Mouse (Mus musculus) Patski (cell line): ENCODE results near the gene Adamts16. TPM values are rescaled to one million over a fixed set of nuclear protein-coding genes. Genes with fewer than 3 reads are reported as not detected.

Experiments
- ATAC-seq: fragments of 100-300 bp; one replicate; pipeline ENCODE4 v1.8.0; 2021
- CTCF ChIA-PET: fragments of 350-600 bp; sonication (Branson Sonifier 250); formaldehyde crosslinking; loops from one replicate; lab custom pipeline; 2022; ENCODE audit warnings: inconsistent platforms; lab: Charles Lee
- POLR2A ChIA-PET: fragments of 350-600 bp; sonication (Branson Sonifier 250); formaldehyde crosslinking; loops from one replicate; lab custom pipeline; 2022; ENCODE audit warnings: antibody characterized with exemption, inconsistent platforms; lab: Charles Lee
- DNase-seq: peaks from one replicate; pipeline ENCODE4 v3.0.0-alpha.2; 2011; ENCODE audit warnings: low read depth, low spot score
- H3K27me3 ChIP-seq: fragments of 371-371 bp; one replicate; pipeline ENCODE4 v1.5.1; 2021
- CTCF ChIP-seq: fragments of 100-300 bp; IDR thresholded peaks from one replicate; pipeline ENCODE4 v1.5.1; 2021
- in situ Hi-C: fragments of 300-500 bp; cut with MboI; formaldehyde crosslinking; loops from 3 replicates; pipeline ENCODE4 v1.11.1; 2018; ENCODE audit warnings: low pct_unique_long_range_greater_than_20kb, mixed read lengths
- polyA plus RNA-seq: library from polyadenylated mRNA; unstranded; gene quantifications from one replicate; pipeline ENCODE4 v1.2.3, GENCODE M21; 2021

Adamts16 gene
- polyA plus RNA-seq, 1 experiment from 2014 or later, result 0.05 TPM

DNA sequence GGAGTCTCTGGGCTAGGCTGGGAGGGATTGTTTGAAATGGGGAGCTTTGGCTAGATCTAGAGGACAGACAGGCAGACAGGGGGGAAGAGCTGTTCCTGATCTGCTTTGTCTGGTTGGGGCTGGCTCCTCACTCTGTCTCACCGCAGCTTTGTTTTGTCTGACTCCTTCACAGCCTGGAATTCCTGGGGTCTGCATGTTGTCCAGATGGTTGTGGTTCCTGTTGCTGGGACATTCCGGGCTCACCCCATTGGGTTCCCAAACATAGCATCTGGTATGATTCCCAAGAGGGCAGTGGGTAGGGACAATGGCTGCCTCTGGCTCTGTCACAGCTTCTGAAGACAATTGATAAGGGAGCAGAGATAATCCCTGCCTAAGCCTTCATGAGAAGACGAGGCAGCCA, 117.0 kb downstream of the Adamts16 start:
- DNase-seq (no peak), ATAC-seq (peak; percentile 44)
- H3K27me3 ChIP-seq, result no peaks in the 10 kb centered on the region
- ChIA-PET POLR2A (no interaction called here), CTCF (interaction anchor here (1.3 to 2.0 kb wide), 2 partner anchors 15 to 35 kb away, joined by 3 to 4 read pairs; no protein-coding TSS in a partner anchor)
- in situ Hi-C loops, result no loop called here
- no peak for TF ChIP-seq CTCF

DNA sequence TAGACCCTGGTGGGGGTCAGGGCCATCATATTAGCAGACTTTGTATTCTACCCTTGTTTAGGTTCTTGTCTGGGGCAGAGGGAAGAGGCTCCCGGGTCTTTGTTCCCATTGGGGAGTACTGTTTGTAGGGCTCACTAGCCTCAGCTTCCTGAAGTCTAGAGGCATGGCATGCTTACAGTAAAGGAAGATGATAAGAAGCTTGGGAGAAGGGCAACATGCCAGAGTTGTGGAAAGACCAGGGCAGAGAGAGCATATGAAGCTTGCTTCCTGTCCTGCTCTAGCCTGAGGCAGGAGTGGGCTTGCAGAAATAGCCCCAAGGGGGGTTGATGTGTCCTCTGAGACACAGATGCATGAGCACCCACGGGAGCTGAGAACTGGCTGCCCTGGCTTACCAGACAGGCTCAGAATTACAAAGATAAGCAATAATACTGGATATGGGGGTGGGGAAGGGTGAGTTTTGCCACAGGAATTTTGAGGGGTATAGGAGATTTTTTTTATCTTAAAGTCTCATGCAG, 117.4 kb downstream of the Adamts16 start:
- in situ Hi-C loops, result no loop called here
- ChIA-PET CTCF (interaction anchor here (1.3 to 2.0 kb wide), 2 partner anchors 15 to 35 kb away, joined by 3 to 4 read pairs; no protein-coding TSS in a partner anchor), POLR2A (no interaction called here)
- H3K27me3 ChIP-seq, result no peaks in the 10 kb centered on the region
- TF ChIP-seq CTCF, result no peak
- DNase-seq (peak; percentile 69), ATAC-seq (peak; percentile 65)

DNA sequence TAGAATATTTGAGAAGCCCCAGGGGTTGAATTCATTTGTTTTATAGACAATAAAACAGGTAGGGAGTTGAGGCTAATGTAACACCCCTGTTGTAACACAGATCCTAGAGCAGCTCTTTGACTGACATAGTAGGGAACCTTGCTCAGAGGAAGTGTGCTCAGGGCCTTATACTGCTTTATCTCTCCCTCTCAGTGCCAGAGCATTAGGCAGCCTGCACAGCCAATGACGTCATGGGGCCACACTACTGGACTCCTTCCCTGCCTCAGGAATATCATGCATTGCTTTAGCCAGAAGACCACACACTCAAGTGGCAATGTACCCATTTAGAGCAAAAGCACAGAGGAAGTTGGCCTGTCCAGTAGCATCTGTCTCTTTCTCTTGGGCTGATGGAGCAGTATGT, 121.6 kb downstream of the Adamts16 start:
- CTCF ChIA-PET, result interaction anchor here (0.9 to 1.9 kb wide), 3 partner anchors 9 to 119 kb away, joined by 3 to 4 read pairs (median 3); no protein-coding TSS in a partner anchor
- no peaks in the 10 kb centered on the region for H3K27me3 ChIP-seq
- TF ChIP-seq CTCF, result no peak
- ATAC-seq, result no peak
- in situ Hi-C loops, result no loop called here
- POLR2A ChIA-PET, result no interaction called here
- DNase-seq, result no peak

DNA sequence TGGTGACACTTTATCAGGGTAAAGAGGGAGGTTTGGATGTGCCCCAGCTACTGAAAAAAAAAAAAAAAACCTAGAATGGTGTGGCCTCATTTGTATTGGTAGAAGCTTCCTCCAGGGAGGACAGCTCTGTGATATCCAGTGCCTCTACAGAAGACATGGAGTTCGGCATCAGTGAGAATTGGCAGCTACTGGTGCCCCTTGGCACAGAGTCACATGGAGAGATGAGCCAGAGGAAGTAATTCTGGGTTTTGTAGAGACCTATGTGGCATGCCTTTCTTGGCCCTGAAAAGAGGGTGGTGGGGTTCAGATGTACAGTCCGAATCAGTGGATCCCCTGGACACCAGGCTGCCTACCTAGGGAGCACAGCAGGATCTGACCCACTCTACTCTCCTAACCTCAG, 122.8 kb downstream of the Adamts16 start:
- DNase-seq (no peak), ATAC-seq (no peak)
- no peaks in the 10 kb centered on the region for H3K27me3 ChIP-seq
- no peak for TF ChIP-seq CTCF
- ChIA-PET POLR2A (no interaction called here), CTCF (interaction anchor here (1.4 kb wide), 1 partner anchor 39 kb away, joined by 5 read pairs; no protein-coding TSS in a partner anchor)
- in situ Hi-C loops, result no loop called here

DNA sequence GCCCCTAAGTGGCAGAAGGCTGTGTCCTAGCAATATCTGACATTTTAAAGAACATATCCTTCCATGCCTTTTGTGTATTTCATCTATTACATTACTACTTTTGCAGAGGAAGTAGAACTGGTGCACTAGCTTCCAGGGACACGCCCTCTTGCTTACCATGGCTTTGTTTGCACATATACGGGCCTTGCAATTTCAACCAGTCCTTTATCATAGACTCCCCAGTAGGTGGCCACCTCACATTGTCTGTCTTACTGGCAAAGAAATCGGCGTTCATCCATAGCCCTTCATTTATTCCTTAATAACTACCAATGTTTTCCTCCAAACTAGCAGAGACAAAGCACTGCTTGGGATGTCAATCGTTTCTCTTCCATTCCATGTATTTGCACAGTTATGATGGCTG, 125.6 kb downstream of the Adamts16 start:
- no peaks in the 10 kb centered on the region for H3K27me3 ChIP-seq
- ChIA-PET CTCF (interaction anchor here (1.0 to 4.3 kb wide), 5 partner anchors 9 to 73 kb away, joined by 3 to 22 read pairs (median 5); no protein-coding TSS in a partner anchor), POLR2A (no interaction called here)
- ATAC-seq, result no peak
- DNase-seq, result no peak
- TF ChIP-seq CTCF, result peak; percentile 35
- in situ Hi-C loops, result no loop called here

DNA sequence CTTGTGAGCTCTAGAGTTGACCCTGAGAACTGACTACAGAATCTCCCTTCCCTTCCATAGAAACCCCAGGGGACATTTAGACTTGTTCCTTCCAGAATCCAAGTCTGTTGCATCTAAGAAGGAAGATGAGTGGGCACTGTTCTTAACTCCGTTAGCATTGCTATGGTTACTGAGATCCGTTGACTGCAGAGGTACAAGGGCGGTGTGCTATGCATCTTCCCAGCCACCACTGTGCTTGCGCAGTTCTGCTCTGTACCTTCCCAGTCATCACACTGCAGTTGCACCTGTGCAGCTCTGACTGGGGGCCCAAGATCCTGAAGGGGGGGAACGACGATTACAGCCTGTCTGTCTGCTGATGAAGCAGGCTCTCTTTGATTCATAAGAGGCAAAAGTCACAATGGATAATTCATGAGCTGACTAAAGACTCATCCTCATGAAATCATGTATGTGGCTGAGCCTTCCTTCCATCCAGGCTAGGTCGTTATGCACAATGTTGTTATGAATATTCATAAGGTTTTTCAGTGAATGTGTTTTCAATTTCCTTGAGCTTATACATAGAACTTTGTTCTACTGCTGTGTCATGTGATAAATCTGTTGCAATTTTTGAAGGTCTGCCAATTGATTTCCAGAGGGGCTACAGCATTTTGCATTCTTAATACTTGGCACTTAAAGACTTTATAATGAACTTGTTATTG, 127.4 kb downstream of the Adamts16 start:
- no peak for DNase-seq
- ChIA-PET CTCF (interaction anchor here (0.8 to 4.3 kb wide), 4 partner anchors 8 to 71 kb away, joined by 3 to 22 read pairs (median 4); no protein-coding TSS in a partner anchor), POLR2A (no interaction called here)
- H3K27me3 ChIP-seq, result no peaks in the 10 kb centered on the region
- ATAC-seq, result no peak
- TF ChIP-seq CTCF, result no peak
- in situ Hi-C loops, result no loop called here

DNA sequence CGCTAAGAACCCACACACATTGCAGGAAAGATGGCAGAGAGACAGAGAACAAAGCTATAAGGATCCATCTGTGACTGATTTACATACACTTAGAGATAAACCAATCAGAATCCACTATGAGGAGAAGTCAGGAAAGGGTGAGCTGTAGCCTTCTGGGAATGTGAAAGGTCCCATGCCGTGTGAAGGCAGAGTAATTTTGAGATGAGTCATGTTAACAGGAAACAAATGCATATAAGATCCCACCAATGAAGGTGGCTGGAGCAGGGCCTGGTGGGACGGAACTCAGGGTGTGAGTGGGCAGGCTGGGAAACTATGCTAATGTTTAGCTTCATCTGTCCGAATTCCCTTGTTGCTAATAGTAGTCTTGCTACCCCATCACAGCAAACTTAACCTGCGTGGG, 128.3 kb downstream of the Adamts16 start:
- CTCF ChIA-PET, result interaction anchor here (0.8 to 4.3 kb wide), 3 partner anchors 9 to 70 kb away, joined by 3 to 22 read pairs (median 3); no protein-coding TSS in a partner anchor
- POLR2A ChIA-PET, result no interaction called here
- DNase-seq, result no peak
- no peak for TF ChIP-seq CTCF
- H3K27me3 ChIP-seq, result no peaks in the 10 kb centered on the region
- ATAC-seq, result no peak
- in situ Hi-C loops, result no loop called here

DNA sequence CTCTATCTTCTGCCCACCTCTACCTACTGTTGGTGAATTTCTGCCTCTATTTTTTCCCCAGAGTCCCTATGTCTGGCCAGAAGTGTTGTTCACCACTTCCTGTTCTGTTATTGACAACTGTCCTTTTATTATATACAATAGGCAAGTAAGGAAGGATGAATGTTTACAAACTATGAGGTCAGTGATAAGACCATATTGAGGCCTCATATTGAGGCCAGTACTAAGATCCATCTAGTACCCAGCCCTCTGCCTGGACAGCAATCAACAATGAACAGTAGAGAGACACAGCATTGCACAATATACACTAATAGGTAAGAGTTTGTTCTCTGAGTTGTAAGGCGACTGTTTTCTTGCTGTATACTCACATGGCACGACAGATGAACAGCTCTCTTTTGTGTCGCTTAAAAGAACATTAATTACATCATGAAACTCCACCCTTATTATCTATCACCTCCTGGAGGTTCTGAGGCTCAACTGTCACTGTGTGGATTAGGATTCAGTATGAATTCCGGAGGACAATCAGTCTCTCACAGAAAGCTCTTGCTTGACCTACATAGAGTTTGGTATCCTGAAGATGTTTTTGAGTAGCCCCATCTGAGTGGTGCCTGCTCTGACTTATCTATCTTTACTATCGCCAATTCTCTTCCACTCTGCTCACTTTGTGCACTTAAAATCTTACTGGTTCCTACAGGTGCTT, 134.3 kb downstream of the Adamts16 start:
- DNase-seq (no peak), ATAC-seq (no peak)
- H3K27me3 ChIP-seq, result no peaks in the 10 kb centered on the region
- POLR2A ChIA-PET, result no interaction called here
- TF ChIP-seq CTCF, result no peak
- in situ Hi-C loops, result no loop called here
- CTCF ChIA-PET, result interaction anchor here (1.0 to 1.6 kb wide), 4 partner anchors 7 to 21 kb away, joined by 3 to 5 read pairs (median 4); no protein-coding TSS in a partner anchor

DNA sequence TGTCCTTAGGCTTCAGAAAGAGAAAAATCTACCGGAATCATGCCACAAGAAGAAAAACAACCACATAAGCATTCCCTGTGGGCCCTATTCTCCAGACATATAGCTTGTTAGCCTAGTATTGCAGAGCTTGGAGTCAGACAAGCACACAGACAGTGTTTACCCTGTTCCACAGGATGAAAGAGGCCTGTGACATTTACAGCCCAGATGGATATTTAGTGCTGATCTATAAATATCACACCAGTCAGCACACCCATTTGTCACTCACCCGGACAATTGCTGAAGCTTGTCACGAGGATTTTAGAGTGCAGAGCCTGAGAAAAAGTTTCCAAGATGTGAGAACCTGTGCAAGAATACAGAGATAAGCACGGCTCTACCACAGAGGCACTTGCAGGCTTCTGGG, 138.7 kb downstream of the Adamts16 start:
- H3K27me3 ChIP-seq, result no peaks in the 10 kb centered on the region
- POLR2A ChIA-PET, result no interaction called here

DNA sequence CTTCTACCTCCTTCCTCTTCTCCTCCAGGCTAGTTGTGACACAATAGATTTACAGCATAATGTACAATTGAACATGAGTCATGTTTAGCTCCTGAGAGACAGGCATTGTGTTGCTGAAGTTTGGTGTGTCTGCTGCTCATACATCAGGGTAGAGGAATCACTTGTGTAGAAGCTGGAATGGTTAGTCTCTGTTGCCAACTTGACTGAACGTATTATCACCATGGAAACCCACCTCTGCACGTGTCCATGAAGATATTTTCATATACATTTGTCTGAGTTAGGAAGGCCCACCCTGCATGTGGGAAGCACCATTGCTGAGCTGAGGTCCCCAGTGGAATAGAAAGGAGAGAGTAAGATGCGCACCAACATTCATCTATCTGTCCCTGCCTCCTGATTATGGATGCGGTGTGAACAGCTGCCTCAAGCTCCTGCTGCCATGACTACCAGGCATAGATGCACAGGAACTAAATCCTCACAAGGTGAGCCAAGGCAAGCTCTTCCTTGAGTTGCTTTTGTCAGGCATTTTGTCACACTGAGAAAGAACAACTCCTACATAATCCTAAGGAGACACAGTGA, 142.7 kb downstream of the Adamts16 start:
- no peak for TF ChIP-seq CTCF
- CTCF ChIA-PET, result interaction anchor here (1.0 to 1.6 kb wide), 2 partner anchors 9 to 44 kb away, joined by 3 to 5 read pairs; no protein-coding TSS in a partner anchor
- POLR2A ChIA-PET, result no interaction called here
- no peaks in the 10 kb centered on the region for H3K27me3 ChIP-seq
- ATAC-seq, result no peak
- DNase-seq, result no peak
- in situ Hi-C loops, result no loop called here

More for the DNA sequence above, 138.7 kb downstream of the Adamts16 start:
- ATAC-seq (no peak), DNase-seq (no peak)
- in situ Hi-C loops, result no loop called here
- TF ChIP-seq CTCF, result no peak
- CTCF ChIA-PET, result interaction anchor here (0.9 kb wide), 1 partner anchor 32 kb away, joined by 3 read pairs; no protein-coding TSS in a partner anchor
